Mouse (Mus musculus) kidney, postnatal 0 days (tissue): Measurements from ENCODE around the gene Nploc4. TPM values are rescaled to one million over a fixed set of nuclear protein-coding genes. Genes with fewer than 3 reads are reported as not detected.
A peak's percentile ranks its signal among the peaks of the same experiment; 100 is the strongest.

Source experiments
- ATAC-seq: fragments of 200-750 bp; cut with Nextera tagmentation; replicated peaks from 2 replicates; pipeline ENCODE4 v1.8.0; 2017; ENCODE audit warnings: low read depth, moderate number of reproducible peaks, moderate TSS enrichment, moderate library complexity; ENCODE audit not compliant: low FRiP score
- DNase-seq: peaks from one replicate; pipeline ENCODE4 v3.0.0-alpha.2; 2016; ENCODE audit warnings: low spot score
- H3K27ac ChIP-seq: fragments of 300-500 bp; sonication (generic); 2 replicates; pipeline ENCODE4 v1.5.1; 2014; ENCODE audit warnings: mild to moderate bottlenecking
- H3K27me3 ChIP-seq: fragments of 300-500 bp; sonication (generic); 2 replicates; pipeline ENCODE4 v1.6.1; 2014; ENCODE audit warnings: low read length, mixed read lengths; ENCODE audit not compliant: insufficient read depth
- H3K36me3 ChIP-seq: fragments of 300-500 bp; sonication (generic); 2 replicates; pipeline ENCODE4 v1.6.1; 2014; ENCODE audit warnings: low read length, mixed read lengths; ENCODE audit not compliant: insufficient read depth
- H3K4me1 ChIP-seq: fragments of 300-500 bp; sonication (generic); replicated peaks from 2 replicates; pipeline ENCODE4 v1.6.1; 2014; ENCODE audit warnings: antibody characterized with exemption, low read length, mixed read lengths; ENCODE audit not compliant: insufficient read depth
- H3K4me2 ChIP-seq: fragments of 300-500 bp; sonication (generic); 2 replicates; pipeline ENCODE4 v1.6.1; 2014; ENCODE audit warnings: mild to moderate bottlenecking, low read length, moderate library complexity, mixed read lengths
- H3K4me3 ChIP-seq: fragments of 300-500 bp; sonication (generic); replicated peaks from 2 replicates; pipeline ENCODE4 v1.5.1; 2014; ENCODE audit warnings: low read depth, low read length
- H3K9ac ChIP-seq: fragments of 300-500 bp; sonication (generic); 2 replicates; pipeline ENCODE4 v1.6.1; 2014; ENCODE audit warnings: low read depth, low read length
- H3K9me3 ChIP-seq: fragments of 300-500 bp; sonication (generic); replicated peaks from 2 replicates; pipeline ENCODE4 v1.6.1; 2016; ENCODE audit warnings: low read length, inconsistent platforms, mixed read lengths
- CTCF ChIP-seq: IDR thresholded peaks from 2 replicates; pipeline ENCODE4 v1.5.1; 2016; ENCODE audit warnings: antibody characterized with exemption, low read depth, mild to moderate bottlenecking, moderate library complexity
- WGBS: fragments of 180-500 bp; shearing (Covaris S2); extraction: QIAGEN DNeasy Blood & Tissue Kit; methylation state at CpG from one replicate; pipeline ENCODE4 v1.1.7; 2014; 5-methylcytosine and 5-hydroxymethylcytosine counted together
- polyA plus RNA-seq: library from polyadenylated mRNA; unstranded; fragments of >200 nt; fragmentation: Nextera tagmentation; extraction: Ambion mirVana; gene quantifications from 2 replicates; pipeline ENCODE4 v1.2.1, GENCODE M21; 2015

Gene Nploc4
- polyA plus RNA-seq, 1 experiment from 2014 or later, result 23.3 TPM

GRCm38 (mm10) chr11:120457772-120458751, 20.6 kb upstream of the Nploc4 start, which contains the start of the genes Oxld1 and Ccdc137:
Gene Oxld1, minus strand, starts transcription at chr11:120458068.
Gene Ccdc137, plus strand, starts transcription at chr11:120458115.
- H3K4me2 ChIP-seq, result peak within 1 kb of the TSS; percentile 97
- ATAC-seq (peak; percentile 78), DNase-seq (peak; percentile 95)
- H3K4me3 ChIP-seq, result peak within 1 kb of the TSS; percentile 72
- H3K27me3 ChIP-seq, result no peaks in the 10 kb centered on the region
- no peak for TF ChIP-seq CTCF
- H3K9me3 ChIP-seq, result no peaks in the 10 kb centered on the region
- H3K4me1 ChIP-seq, result peaks cover 6% of the 10 kb centered on the region
- H3K27ac ChIP-seq, result peak within 1 kb of the TSS; percentile 69
- 2% methylated on average over 62 of the region's 62 CpGs for WGBS
- peaks cover 19% of the 10 kb centered on the region for H3K36me3 ChIP-seq
- peak within 1 kb of the TSS; percentile 81 for H3K9ac ChIP-seq

- peak; percentile 12 for DNase-seq
- Histone ChIP-seq H3K4me1 (peaks cover 6% of the 10 kb centered on the region), H3K4me3 (peak overlapping the region; percentile 72), H3K9me3 (no peaks in the 10 kb centered on the region), H3K9ac (peak overlapping the region; percentile 81), H3K36me3 (peaks cover 19% of the 10 kb centered on the region), H3K4me2 (peak overlapping the region; percentile 97), H3K27me3 (no peaks in the 10 kb centered on the region), H3K27ac (peak overlapping the region; percentile 69)
- ATAC-seq, result no peak
- WGBS, result 23% methylated on average over 14 of the region's 14 CpGs
- TF ChIP-seq CTCF, result no peak
Observed at GRCm38 (mm10) chr11:120457370-120457769, 19.9 kb upstream of the Nploc4 start.

- TF ChIP-seq CTCF, result no peak
- Histone ChIP-seq H3K27ac (no peak overlapping the region), H3K9ac (no peak overlapping the region), H3K36me3 (0 out of 2 replicates have a peak, but pooled peaks cover 6% of the 10 kb centered on the region), H3K4me1 (peaks cover 6% of the 10 kb centered on the region), H3K27me3 (no peaks in the 10 kb centered on the region), H3K4me2 (no peak overlapping the region), H3K4me3 (no peak overlapping the region), H3K9me3 (no peaks in the 10 kb centered on the region)
- ATAC-seq, result no peak
- no peak for DNase-seq
- WGBS, result 93% methylated on average over 7 of the region's 7 CpGs
Observed at GRCm38 (mm10) chr11:120455413-120455812, 17.9 kb upstream of the Nploc4 start.

GRCm38 (mm10) chr11:120454965-120455364, 17.5 kb upstream of the Nploc4 start:
- no peak for DNase-seq
- 0 out of 2 replicates have a peak, but pooled peaks cover 5% of the 10 kb centered on the region for H3K36me3 ChIP-seq
- H3K9me3 ChIP-seq, result no peaks in the 10 kb centered on the region
- no peak overlapping the region for H3K27ac ChIP-seq
- H3K4me1 ChIP-seq, result peaks cover 6% of the 10 kb centered on the region
- no peak overlapping the region for H3K4me2 ChIP-seq
- WGBS, result 90% methylated on average over 4 of the region's 4 CpGs
- H3K9ac ChIP-seq, result no peak overlapping the region
- TF ChIP-seq CTCF, result no peak
- ATAC-seq, result no peak
- H3K27me3 ChIP-seq, result no peaks in the 10 kb centered on the region
- H3K4me3 ChIP-seq, result no peak overlapping the region

- H3K27ac ChIP-seq, result no peak within 1 kb of the TSS
- no peak within 1 kb of the TSS for H3K4me2 ChIP-seq
- no peak for TF ChIP-seq CTCF
- no peak within 1 kb of the TSS for H3K4me3 ChIP-seq
- H3K9ac ChIP-seq, result no peak within 1 kb of the TSS
- no peaks in the 10 kb centered on the region for H3K9me3 ChIP-seq
- no peaks in the 10 kb centered on the region for H3K36me3 ChIP-seq
- no peaks in the 10 kb centered on the region for H3K27me3 ChIP-seq
- ATAC-seq (no peak), DNase-seq (no peak)
- 83% methylated on average over 4 of the region's 4 CpGs for WGBS
- H3K4me1 ChIP-seq, result no peaks in the 10 kb centered on the region; the same call in 1 of the 2 replicates
Observed at GRCm38 (mm10) chr11:120453306-120453705, 15.8 kb upstream of the Nploc4 start, which contains the start of gene Pde6g. Gene Pde6g, minus strand, starts transcription at chr11:120453500.

GRCm38 (mm10) chr11:120452246-120452645, 14.7 kb upstream of the Nploc4 start:
- Histone ChIP-seq H3K4me3 (no peak overlapping the region), H3K9ac (no peak overlapping the region), H3K27me3 (no peaks in the 10 kb centered on the region), H3K9me3 (no peaks in the 10 kb centered on the region), H3K27ac (no peak overlapping the region), H3K4me1 (no peaks in the 10 kb centered on the region; the same call in 1 of the 2 replicates), H3K4me2 (no peak overlapping the region), H3K36me3 (no peaks in the 10 kb centered on the region)
- no peak for DNase-seq
- ATAC-seq, result no peak
- WGBS, result 54% methylated on average over 3 of the region's 3 CpGs
- TF ChIP-seq CTCF, result no peak
